Mouse (Mus musculus): ENCODE measurements around the gene St14.

- TF ChIP-seq CTCF (IDR thresholded peaks at IDR 0.05; ENCODE audit: extremely low read depth, insufficient read length, insufficient replicate concordance, low read depth, low read length): no peak
- no peak for TF ChIP-seq POLR2A (IDR thresholded peaks at IDR 0.05; ENCODE audit: low read depth, low read length)
These were observed 12.2 kb downstream of the St14 start for GRCm38 (mm10) chr9:31119405-31119804.
